Mouse (Mus musculus): ENCODE data around the gene Slc37a1.

DNA sequence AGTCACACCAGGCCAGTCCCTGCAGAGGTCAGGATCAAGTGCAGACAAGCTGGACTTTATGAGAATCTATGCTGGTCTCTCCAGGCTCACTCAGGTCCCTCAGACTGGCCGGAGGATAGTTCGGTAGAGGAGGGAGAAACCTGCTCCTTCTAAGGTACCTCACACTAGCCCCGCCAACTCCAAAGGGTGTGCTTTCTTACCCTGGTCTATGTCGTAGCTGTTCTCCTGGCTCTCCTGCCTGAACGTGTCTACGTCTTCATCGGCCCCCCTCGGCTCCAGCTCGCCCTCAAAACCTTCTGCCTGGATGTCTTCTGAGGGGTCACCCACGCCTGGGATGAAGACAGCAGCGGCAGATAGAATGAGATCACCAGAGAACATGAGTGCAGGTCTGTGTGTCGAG lies 28.7 kb upstream of the Slc37a1 start:
- TF ChIP-seq CTCF (IDR thresholded peaks at IDR 0.05; ENCODE audit: low read depth, low read length) (no peak), POLR2A (IDR thresholded peaks at IDR 0.05; ENCODE audit: extremely low read depth, insufficient read depth, low read length) (no peak)
